Mouse (Mus musculus) olfactory bulb, adult 2 months (tissue): ENCODE results near the gene Ptgdr. TPM values are rescaled to one million over a fixed set of nuclear protein-coding genes. Genes with fewer than 3 reads are reported as not detected.
"Not testable (repeated sequence)": the region's sequence is repeated elsewhere in the genome, so short reads cannot be mapped to it uniquely, and the experiment has no call there.

Experiments
- H3K27ac ChIP-seq: fragments of 200-500 bp; 2 replicates; pipeline ENCODE4 v1.5.1; 2012; ENCODE audit warnings: low read depth, low read length; ENCODE audit not compliant: insufficient read depth
- H3K4me1 ChIP-seq: fragments of 200-500 bp; 2 replicates; pipeline ENCODE4 v1.6.1; 2012; ENCODE audit warnings: low read length; ENCODE audit not compliant: control insufficient read depth, insufficient read depth
- H3K4me3 ChIP-seq: fragments of 200-500 bp; 2 replicates; pipeline ENCODE4 v1.5.1; 2012; ENCODE audit warnings: mild to moderate bottlenecking, low read depth, low read length, moderate library complexity; ENCODE audit not compliant: insufficient read depth
- CTCF ChIP-seq: fragments of 200-500 bp; IDR thresholded peaks from 2 replicates; pipeline ENCODE4 v1.5.1; 2012; ENCODE audit warnings: low read depth, mild to moderate bottlenecking, low read length, moderate library complexity; ENCODE audit not compliant: insufficient read depth
- POLR2A ChIP-seq: fragments of 200-500 bp; IDR thresholded peaks from 2 replicates; pipeline ENCODE4 v1.6.1; 2012; ENCODE audit warnings: mild to moderate bottlenecking, low read depth, low read length, moderate library complexity; ENCODE audit not compliant: insufficient read depth
- WGBS: fragments of 180-500 bp; shearing (Covaris S2); methylation state at CpG from one replicate; pipeline ENCODE4 v1.1.7; 2018; 5-methylcytosine and 5-hydroxymethylcytosine counted together
- polyA plus RNA-seq: library from polyadenylated mRNA; stranded (reverse); fragments of >200 nt; gene quantifications from 2 replicates; pipeline ENCODE4 v1.2.4, GENCODE M21; 2012; ENCODE audit warnings: low replicate concordance; ENCODE audit not compliant: missing spikeins, insufficient read depth, insufficient read length

Ptgdr gene
- polyA plus RNA-seq, 1 experiment = not detected

GRCm38 (mm10) chr14:44821177-44822057, 37.8 kb downstream of the Ptgdr start:
- 70% methylated on average over 7 of the region's 7 CpGs for WGBS

GRCm38 (mm10) chr14:44813152-44813551, 46.0 kb downstream of the Ptgdr start:
- not testable (repeated sequence) for H3K4me1 ChIP-seq, H3K27ac ChIP-seq, H3K4me3 ChIP-seq

More at GRCm38 (mm10) chr14:44821177-44822057, 37.8 kb downstream of the Ptgdr start:
- Histone ChIP-seq H3K4me3 (no peak overlapping the region), H3K27ac (no peak overlapping the region), H3K4me1 (no peaks in the 10 kb centered on the region)
- TF ChIP-seq CTCF (no peak), POLR2A (no peak)

Other genes starting within 250 kb of the Ptgdr start
- not detected in 2 replicates for gene Gm5624, start 231.4 kb downstream of the Ptgdr start, polyA plus RNA-seq
- not detected in 2 replicates for gene Gm8257, start 152.9 kb downstream of the Ptgdr start, polyA plus RNA-seq
- not detected in 2 replicates for gene Gm8267, start 109.0 kb downstream of the Ptgdr start, polyA plus RNA-seq
- gene Ptger2, start 128.8 kb upstream of the Ptgdr start, polyA plus RNA-seq = not detected in 2 replicates